17 mouse cellular contexts compared by ENCODE assay signal in genomic region chr17:28922096-28922495, GRCm38 (mm10). TPM values are rescaled to one million over a fixed set of nuclear protein-coding genes. Genes with fewer than 3 reads are reported as not detected.
"Had no signal": no experiment of that assay in that cellular context is flagged by ENCODE, and none has a peak within 500 bp of the region (broad histone marks: within the 10 kb centered on the region; RNA-seq: fewer than 3 reads in every experiment).

No protein-coding gene starts in this region.

- ATAC-seq: inflammation-experienced regulatory T-cells, adult 6 months; midbrain, embryonic 16.5 days had no signal

- H3K4me3 ChIP-seq: limb, embryonic 12.5 days; lung, embryonic 15.5 days; midbrain, embryonic 10.5 days had no signal

- H3K9me3 ChIP-seq: limb, embryonic 12.5 days; lung, embryonic 15.5 days; midbrain, embryonic 10.5 days had no signal

- H3K36me3 ChIP-seq: limb, embryonic 12.5 days; lung, embryonic 15.5 days; midbrain, embryonic 10.5 days had no signal

- H3K4me2 ChIP-seq: limb, embryonic 12.5 days; lung, embryonic 15.5 days had no signal

- H3K27ac ChIP-seq: limb, embryonic 12.5 days; lung, embryonic 15.5 days; macrophage; midbrain, embryonic 10.5 days had no signal

- DNase-seq: kidney, adult 8-10 months; kidney, postnatal 25 days; lung, postnatal 14 days; right cerebral cortex, postnatal 14 days; thymus, adult 18-20 months; thymus, postnatal 36 days had no signal

- H3K9ac ChIP-seq: limb, embryonic 12.5 days; lung, embryonic 15.5 days had no signal

- H3K27me3 ChIP-seq: limb, embryonic 12.5 days; lung, embryonic 15.5 days had no signal

- H3K4me1 ChIP-seq: limb, embryonic 12.5 days; lung, embryonic 15.5 days had no signal

RNA-seq across cellular contexts. Expression of gene 4930539E08Rik, which starts 7.0 kb away (rescaled TPM):
- polyA plus RNA-seq: liver, embryonic 16.5 days had no signal

RNA-seq across cellular contexts. Expression of gene Pxt1, which starts 21.5 kb away (rescaled TPM):
- total RNA-seq: left cerebral cortex, postnatal 36 days; liver, adult 2 months had no signal
- polyA plus RNA-seq: inflammation-experienced regulatory T-cells, adult 6 months; intestine, postnatal 0 days; liver, adult 2 months; macrophage; midbrain, embryonic 10.5 days; midbrain, embryonic 16.5 days; neural tube, embryonic 14.5 days had no signal
